Mouse (Mus musculus): ENCODE measurements at regions not wholly inside any gene's neighbourhood (a gene's known extent, or its start where the extent isn't known, plus 50 kb on each side); places are given as distances from the start of the nearest gene placed in this dataset.

DNA sequence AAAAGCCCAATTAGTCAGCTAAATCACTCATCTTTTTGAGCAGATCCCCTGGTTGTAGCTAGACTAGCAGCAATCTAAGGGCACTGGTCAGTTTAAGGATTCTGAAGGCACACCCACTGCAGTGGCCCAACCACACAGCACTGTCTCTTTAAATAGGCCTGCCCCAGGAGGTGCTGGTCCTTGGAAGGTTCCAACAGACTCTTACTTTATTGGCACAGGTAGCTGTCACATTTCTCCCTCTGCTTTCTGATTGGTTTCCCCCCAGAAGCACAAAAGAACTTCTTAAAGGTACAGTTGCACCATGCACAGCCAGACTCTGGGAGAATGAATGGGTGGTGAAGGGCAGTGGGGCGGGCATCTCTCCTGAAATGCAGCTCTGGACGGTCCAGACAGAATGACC, 157.1 kb upstream of the Lemd2 start:
- H3K79me2 ChIP-seq (ENCODE audit: control insufficient read depth, insufficient read depth, low read length, poor library complexity) = no peaks in the 10 kb centered on the region
- no peak overlapping the region for H3K9ac ChIP-seq (ENCODE audit: control insufficient read depth, low read depth, low read length, poor library complexity, severe bottlenecking)
- no peaks in the 10 kb centered on the region; a peak in 1 of 4 replicates for H3K27me3 ChIP-seq (ENCODE audit: control insufficient read depth in 1 of 2, insufficient read depth in 2 of 2, low read length in 2 of 2)
- H3K27ac ChIP-seq (ENCODE audit: control insufficient read depth, low read depth, low read length) = no peak overlapping the region
- TF ChIP-seq CHD1 (IDR thresholded peaks at IDR 0.05; ENCODE audit: low read depth, low read length) (no peak), CHD2 (IDR thresholded peaks at IDR 0.05; ENCODE audit: low read length) (peak; percentile 25; the same call in 1 of the 2 replicates)
- DNase-seq (ENCODE audit: low read depth, low spot score) = peak; percentile 44
- no peaks in the 10 kb centered on the region for H3K4me1 ChIP-seq (ENCODE audit: control insufficient read depth in 1 of 2, insufficient read depth in 2 of 2, low read length in 2 of 2)
- H3K4me3 ChIP-seq (ENCODE audit: control insufficient read depth in 1 of 2, insufficient read depth in 1 of 2, low read depth in 2 of 2, low read length in 2 of 2) = no peak overlapping the region
- no peaks in the 10 kb centered on the region for H3K36me3 ChIP-seq (ENCODE audit: control insufficient read depth in 1 of 2, insufficient read depth in 2 of 2, low read length in 2 of 2)
- no peaks in the 10 kb centered on the region for H3K9me3 ChIP-seq (replicated peaks; ENCODE audit: insufficient read depth, low read length)

DNA sequence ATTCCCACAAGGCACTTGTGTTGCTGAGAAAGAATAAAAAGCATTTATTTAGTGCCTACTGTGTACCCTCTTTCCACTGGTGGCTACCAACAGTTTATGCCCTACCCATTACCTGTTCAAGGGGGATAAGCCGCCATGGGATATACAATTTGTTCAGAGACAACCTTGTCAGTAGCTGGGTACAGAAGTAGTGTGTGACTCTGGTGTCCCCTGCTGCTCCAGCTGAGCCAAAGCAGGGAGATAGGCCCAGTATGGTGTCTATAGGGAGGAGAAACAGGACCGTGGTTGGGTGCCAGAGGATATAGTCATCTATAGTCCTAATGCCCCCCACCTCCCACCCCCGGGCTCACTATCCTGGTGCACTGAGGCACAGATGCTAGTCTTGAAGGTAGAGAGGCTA, 152.6 kb upstream of the Lemd2 start:
- DNase-seq (ENCODE audit: low read depth, low spot score) = no peak
- H3K9me3 ChIP-seq (replicated peaks; ENCODE audit: insufficient read depth, low read length) = no peaks in the 10 kb centered on the region
- TF ChIP-seq ETS1 (IDR thresholded peaks at IDR 0.05; ENCODE audit: low read depth, low read length) = no peak
- TF ChIP-seq UBTF (IDR thresholded peaks at IDR 0.05; ENCODE audit: borderline replicate concordance, insufficient read depth, low read depth, low read length) = no peak
- TF ChIP-seq MEF2A (IDR thresholded peaks at IDR 0.05; ENCODE audit: extremely low read depth, insufficient replicate concordance, low read depth, low read length, poor library complexity, severe bottlenecking) = no peak
- no peak for TF ChIP-seq EP300 (IDR thresholded peaks at IDR 0.05; ENCODE audit: low read depth in 1 of 2, low read length in 2 of 2)
- no peak for TF ChIP-seq HCFC1 (IDR thresholded peaks at IDR 0.05; ENCODE audit: low read depth, low read length)
- TF ChIP-seq MYB (IDR thresholded peaks at IDR 0.05; ENCODE audit: low read depth, low read length) = no peak
- no peak for TF ChIP-seq CHD2 (IDR thresholded peaks at IDR 0.05; ENCODE audit: low read length)
- peak in 2 of 3 experiments; percentile 8 to 38; a peak in 2 of 6 replicates for TF ChIP-seq CTCF (IDR thresholded peaks at IDR 0.05 in 2 of 3, conservative IDR thresholded peaks at IDR 0.05 in 1 of 3; ENCODE audit: control insufficient read depth in 1 of 3, insufficient read depth in 1 of 3, low read depth in 2 of 3, low read length in 3 of 3, poor library complexity in 1 of 3, severe bottlenecking in 1 of 3)
- no peak for TF ChIP-seq MAZ (IDR thresholded peaks at IDR 0.05; ENCODE audit: low read depth, low read length)
- no peak for TF ChIP-seq GABPA (IDR thresholded peaks at IDR 0.05; ENCODE audit: low read depth, low read length)
- no peak for TF ChIP-seq CHD1 (IDR thresholded peaks at IDR 0.05; ENCODE audit: low read depth, low read length)
- TF ChIP-seq GATA1 (IDR thresholded peaks at IDR 0.05; ENCODE audit: low read depth, low read length) = no peak
- no peak for TF ChIP-seq TCF12 (IDR thresholded peaks at IDR 0.05; ENCODE audit: low read depth, low read length)
- TF ChIP-seq BHLHE40 (IDR thresholded peaks at IDR 0.05; ENCODE audit: borderline replicate concordance, low read depth, low read length) = no peak
- no peak for TF ChIP-seq ZNF384 (IDR thresholded peaks at IDR 0.05; ENCODE audit: low read depth, low read length)
- no peak for TF ChIP-seq KAT2A (conservative IDR thresholded peaks at IDR 0.05; ENCODE audit: low read depth, low read length)
- TF ChIP-seq USF1 (IDR thresholded peaks at IDR 0.05; ENCODE audit: low read depth, low read length) = no peak
- no peak for TF ChIP-seq SIN3A (IDR thresholded peaks at IDR 0.05; ENCODE audit: low read length)
- no peak for TF ChIP-seq POLR2AphosphoS2 (IDR thresholded peaks at IDR 0.05; ENCODE audit: low read length)
- no peak for TF ChIP-seq NELFE (IDR thresholded peaks at IDR 0.05; ENCODE audit: low read depth, low read length)
- peak; percentile 42 for TF ChIP-seq SMC3 (IDR thresholded peaks at IDR 0.05; ENCODE audit: low read depth, low read length)
- TF ChIP-seq RAD21 (IDR thresholded peaks at IDR 0.05; ENCODE audit: low read depth, low read length) = peak; percentile 39
- no peak for TF ChIP-seq POLR2AphosphoS5 (IDR thresholded peaks at IDR 0.05; ENCODE audit: borderline replicate concordance, low read depth, low read length)
- TF ChIP-seq TAL1 (IDR thresholded peaks at IDR 0.05; ENCODE audit: low read length) = no peak
- peak; percentile 37 for TF ChIP-seq ZC3H11A (IDR thresholded peaks at IDR 0.05; ENCODE audit: low read depth, low read length)
- no peak for TF ChIP-seq NRF1 (IDR thresholded peaks at IDR 0.05; ENCODE audit: insufficient read depth, low read depth, low read length, poor library complexity, severe bottlenecking)
- TF ChIP-seq ZKSCAN1 (IDR thresholded peaks at IDR 0.05; ENCODE audit: low read depth, low read length) = no peak
- no peak for TF ChIP-seq MAFK (IDR thresholded peaks at IDR 0.05; ENCODE audit: borderline replicate concordance, low read depth, low read length)
- H3K27me3 ChIP-seq (ENCODE audit: control insufficient read depth in 1 of 2, insufficient read depth in 2 of 2, low read length in 2 of 2) = no peaks in the 10 kb centered on the region; a peak in 1 of 4 replicates
- no peaks in the 10 kb centered on the region for H3K36me3 ChIP-seq (ENCODE audit: control insufficient read depth in 1 of 2, insufficient read depth in 2 of 2, low read length in 2 of 2)
- H3K27ac ChIP-seq (ENCODE audit: control insufficient read depth, low read depth, low read length) = no peak overlapping the region
- no peak overlapping the region for H3K4me3 ChIP-seq (ENCODE audit: control insufficient read depth in 1 of 2, insufficient read depth in 1 of 2, low read depth in 2 of 2, low read length in 2 of 2)
- no peaks in the 10 kb centered on the region for H3K4me1 ChIP-seq (ENCODE audit: control insufficient read depth in 1 of 2, insufficient read depth in 2 of 2, low read length in 2 of 2)
- no peak overlapping the region for H3K9ac ChIP-seq (ENCODE audit: control insufficient read depth, low read depth, low read length, poor library complexity, severe bottlenecking)
- H3K79me2 ChIP-seq (ENCODE audit: control insufficient read depth, insufficient read depth, low read length, poor library complexity) = no peaks in the 10 kb centered on the region
